Mouse (Mus musculus) forebrain, embryonic 16.5 days (tissue): ENCODE data around the gene Itgb6. TPM values are rescaled to one million over a fixed set of nuclear protein-coding genes. Genes with fewer than 3 reads are reported as not detected.

Experiments used
- ATAC-seq: fragments of 200-750 bp; cut with Nextera tagmentation; 2 replicates; pipeline ENCODE4 v1.8.0; 2017; ENCODE audit warnings: mild to moderate bottlenecking, moderate library complexity
- H3K27ac ChIP-seq: fragments of 300-500 bp; sonication (generic); 2 replicates; pipeline ENCODE4 v1.5.1; 2014; ENCODE audit warnings: low read length, control low read depth
- H3K27me3 ChIP-seq: fragments of 300-500 bp; sonication (generic); replicated peaks from 2 replicates; pipeline ENCODE4 v1.6.1; 2014; ENCODE audit warnings: low read length; ENCODE audit not compliant: control insufficient read depth, insufficient read depth
- H3K36me3 ChIP-seq: fragments of 300-500 bp; sonication (generic); 2 replicates; pipeline ENCODE4 v1.6.1; 2014; ENCODE audit not compliant: control insufficient read depth, insufficient read depth
- H3K4me1 ChIP-seq: fragments of 300-500 bp; sonication (generic); replicated peaks from 2 replicates; pipeline ENCODE4 v1.6.1; 2014; ENCODE audit warnings: low read length; ENCODE audit not compliant: control insufficient read depth, insufficient read depth
- H3K4me2 ChIP-seq: fragments of 300-500 bp; sonication (generic); 2 replicates; pipeline ENCODE4 v1.6.1; 2014; ENCODE audit warnings: mild to moderate bottlenecking, low read length, control low read depth
- H3K4me3 ChIP-seq: fragments of 300-500 bp; sonication (generic); replicated peaks from 2 replicates; pipeline ENCODE4 v1.5.1; 2014; ENCODE audit warnings: mild to moderate bottlenecking, low read length, control low read depth
- H3K9ac ChIP-seq: fragments of 300-500 bp; sonication (generic); replicated peaks from 2 replicates; pipeline ENCODE4 v1.6.1; 2014; ENCODE audit warnings: low read depth, low read length, control low read depth
- H3K9me3 ChIP-seq: fragments of 300-500 bp; sonication (generic); 2 replicates; pipeline ENCODE4 v1.6.1; 2016; ENCODE audit warnings: low read length; ENCODE audit not compliant: control insufficient read depth
- WGBS: fragments of 180-500 bp; shearing (Covaris S2); extraction: QIAGEN DNeasy Blood & Tissue Kit; methylation state at CpG from one replicate; pipeline ENCODE4 v1.1.7; 2014; 5-methylcytosine and 5-hydroxymethylcytosine counted together
- polyA plus RNA-seq: library from polyadenylated mRNA; unstranded; fragments of >200 nt; fragmentation: Nextera tagmentation; extraction: Ambion mirVana; gene quantifications from 2 replicates; pipeline ENCODE4 v1.2.1, GENCODE M21; 2015

Itgb6 gene
- polyA plus RNA-seq, 1 experiment from 2014 or later, result not detected

GRCm38 (mm10) chr2:60549851-60550250 lies 172.6 kb downstream of the Itgb6 start:
- WGBS, result 100% methylated on average over 2 of the region's 2 CpGs
- Histone ChIP-seq H3K9ac (no peak overlapping the region), H3K4me3 (no peak overlapping the region), H3K27me3 (peaks cover 11% of the 10 kb centered on the region), H3K4me2 (no peak overlapping the region), H3K4me1 (peaks cover 13% of the 10 kb centered on the region), H3K27ac (no peak overlapping the region), H3K9me3 (no peaks in the 10 kb centered on the region), H3K36me3 (no peaks in the 10 kb centered on the region)
- ATAC-seq, result no peak

Other genes starting within 250 kb of the Itgb6 start
- gene Pla2r1, start 169.3 kb downstream of the Itgb6 start, polyA plus RNA-seq, result 0.25 TPM in 2 replicates
- 23.7 and 23.8 TPM in 2 replicates for gene Rbms1, start 240.5 kb upstream of the Itgb6 start, polyA plus RNA-seq